Mouse (Mus musculus) cortical plate, adult 2 months (tissue): ENCODE measurements around the gene 4930438A08Rik.

Experiments used
- CTCF ChIP-seq: fragments of 200-500 bp; IDR thresholded peaks from 2 replicates; pipeline ENCODE4 v1.5.1; 2011; ENCODE audit warnings: mild to moderate bottlenecking, control low read depth, low read length; ENCODE audit not compliant: insufficient read depth; ENCODE audit errors: extremely low read depth
- POLR2A ChIP-seq: fragments of 200-500 bp; IDR thresholded peaks from 2 replicates; pipeline ENCODE4 v1.6.1; 2011; ENCODE audit warnings: mild to moderate bottlenecking, low read length, control low read depth; ENCODE audit not compliant: insufficient read depth; ENCODE audit errors: extremely low read depth

- no peak for TF ChIP-seq POLR2A
- TF ChIP-seq CTCF, result no peak
These were observed 24.0 kb upstream of the 4930438A08Rik start for GRCm38 (mm10) chr11:58250550-58250949.
